Mouse (Mus musculus) kidney, adult 8-10 months (tissue): Measurements from ENCODE around the gene Tspan9.

Source experiments
- DNase-seq, 2 experiments: peaks; one replicate each; pipeline ENCODE4 v3.0.0; 2022

The Tspan9 gene

GRCm38 (mm10) chr6:128035250-128035929 is 108.0 kb downstream of the Tspan9 start:
- DNase-seq, result no peak

- peak; percentile 23 to 37 for DNase-seq
Observed at GRCm38 (mm10) chr6:128034317-128035249, 108.8 kb downstream of the Tspan9 start.

- no peak for DNase-seq
Observed at GRCm38 (mm10) chr6:128033868-128034250, 109.5 kb downstream of the Tspan9 start.

GRCm38 (mm10) chr6:128033172-128033867 is 110.1 kb downstream of the Tspan9 start:
- no peak for DNase-seq

- peak; percentile 51 to 83 for DNase-seq
Observed at GRCm38 (mm10) chr6:128032252-128033171, 110.9 kb downstream of the Tspan9 start.

GRCm38 (mm10) chr6:128031584-128031983 is 111.8 kb downstream of the Tspan9 start:
- no peak for DNase-seq

GRCm38 (mm10) chr6:128031096-128031495 is 112.3 kb downstream of the Tspan9 start:
- DNase-seq, result no peak

- no peak for DNase-seq
Observed at GRCm38 (mm10) chr6:128030475-128030874, 112.9 kb downstream of the Tspan9 start.

GRCm38 (mm10) chr6:128029517-128030348 is 113.7 kb downstream of the Tspan9 start:
- peak; percentile 30 to 56 for DNase-seq

GRCm38 (mm10) chr6:128028116-128028940 is 115.1 kb downstream of the Tspan9 start:
- no peak for DNase-seq

GRCm38 (mm10) chr6:128025997-128026396 is 117.4 kb downstream of the Tspan9 start:
- DNase-seq, result no peak

GRCm38 (mm10) chr6:128025581-128025980 is 117.8 kb downstream of the Tspan9 start:
- DNase-seq, result no peak

GRCm38 (mm10) chr6:128022207-128022606 is 121.2 kb downstream of the Tspan9 start:
- no peak for DNase-seq

GRCm38 (mm10) chr6:128021931-128022202 is 121.5 kb downstream of the Tspan9 start:
- DNase-seq, result no peak

GRCm38 (mm10) chr6:128021106-128021930 is 122.1 kb downstream of the Tspan9 start:
- DNase-seq, result no peak

GRCm38 (mm10) chr6:128020521-128021057 is 122.8 kb downstream of the Tspan9 start:
- no peak for DNase-seq

GRCm38 (mm10) chr6:128020053-128020452 is 123.3 kb downstream of the Tspan9 start:
- no peak for DNase-seq

GRCm38 (mm10) chr6:128019119-128019518 is 124.3 kb downstream of the Tspan9 start:
- DNase-seq, result peak in 1 of 2 experiments; percentile 23

GRCm38 (mm10) chr6:128015304-128015703 is 128.1 kb downstream of the Tspan9 start:
- no peak for DNase-seq
